Mouse (Mus musculus): ENCODE results near the gene Prkcb. TPM values are rescaled to one million over a fixed set of nuclear protein-coding genes. Genes with fewer than 3 reads are reported as not detected.

Prkcb gene
- polyA plus RNA-seq, 1 experiment from 2014 or later, result 3.2 TPM

- H3K27ac ChIP-seq (replicated peaks), result no peak overlapping the region
- no peaks in the 10 kb centered on the region for H3K36me3 ChIP-seq (replicated peaks)
- H3K4me3 ChIP-seq, result no peak overlapping the region
- no peaks in the 10 kb centered on the region for H3K27me3 ChIP-seq (replicated peaks; ENCODE audit: low read depth, poor library complexity, severe bottlenecking)
- peaks cover 6% of the 10 kb centered on the region; the same call in 1 of the 2 replicates for H3K9me3 ChIP-seq
- H3K4me1 ChIP-seq, result 0 out of 2 replicates have a peak, but pooled peaks cover 2% of the 10 kb centered on the region
- 56% methylated on average over 18 of the region's 18 CpGs for WGBS
- peak; percentile 83 for DNase-seq (ENCODE audit: low spot score)
Measured at GRCm38 (mm10) chr7:122470370-122471280, 182.1 kb downstream of the Prkcb start.

GRCm38 (mm10) chr7:122472223-122472622 lies 183.7 kb downstream of the Prkcb start:
- H3K9me3 ChIP-seq, result peaks cover 6% of the 10 kb centered on the region; the same call in 1 of the 2 replicates
- DNase-seq (ENCODE audit: low spot score), result no peak
- no peaks in the 10 kb centered on the region for H3K36me3 ChIP-seq (replicated peaks)
- H3K27me3 ChIP-seq (replicated peaks; ENCODE audit: low read depth, poor library complexity, severe bottlenecking), result 0 out of 2 replicates have a peak, but pooled peaks cover 6% of the 10 kb centered on the region
- WGBS, result 80% methylated on average over 5 of the region's 5 CpGs
- no peak overlapping the region for H3K27ac ChIP-seq (replicated peaks)
- no peak overlapping the region for H3K4me3 ChIP-seq
- H3K4me1 ChIP-seq, result no peaks in the 10 kb centered on the region

GRCm38 (mm10) chr7:122475038-122475437 lies 186.5 kb downstream of the Prkcb start:
- Histone ChIP-seq H3K9me3 (peaks cover 6% of the 10 kb centered on the region; the same call in 1 of the 2 replicates), H3K27ac (replicated peaks) (no peak overlapping the region), H3K4me1 (peaks cover 8% of the 10 kb centered on the region), H3K4me3 (no peak overlapping the region), H3K36me3 (replicated peaks) (no peaks in the 10 kb centered on the region), H3K27me3 (replicated peaks; ENCODE audit: low read depth, poor library complexity, severe bottlenecking) (peaks cover 16% of the 10 kb centered on the region; the same call in 1 of the 2 replicates)
- no peak for DNase-seq (ENCODE audit: low spot score)

- H3K27ac ChIP-seq (replicated peaks), result no peak overlapping the region
- no peak overlapping the region for H3K4me3 ChIP-seq
- no peaks in the 10 kb centered on the region for H3K36me3 ChIP-seq (replicated peaks)
- peaks cover 6% of the 10 kb centered on the region; the same call in 1 of the 2 replicates for H3K9me3 ChIP-seq
- H3K4me1 ChIP-seq, result peaks cover 8% of the 10 kb centered on the region
- DNase-seq (ENCODE audit: low spot score), result no peak
- 81% methylated on average over 6 of the region's 6 CpGs for WGBS
- peaks cover 16% of the 10 kb centered on the region; the same call in 1 of the 2 replicates for H3K27me3 ChIP-seq (replicated peaks; ENCODE audit: low read depth, poor library complexity, severe bottlenecking)
Measured at GRCm38 (mm10) chr7:122476697-122477096, 188.1 kb downstream of the Prkcb start.

- H3K9me3 ChIP-seq, result peaks cover 6% of the 10 kb centered on the region; the same call in 1 of the 2 replicates
- peaks cover 8% of the 10 kb centered on the region for H3K4me1 ChIP-seq
- WGBS, result 65% methylated on average over 7 of the region's 7 CpGs
- no peak overlapping the region for H3K27ac ChIP-seq (replicated peaks)
- H3K4me3 ChIP-seq, result no peak overlapping the region
- peaks cover 16% of the 10 kb centered on the region; the same call in 1 of the 2 replicates for H3K27me3 ChIP-seq (replicated peaks; ENCODE audit: low read depth, poor library complexity, severe bottlenecking)
- no peak for DNase-seq (ENCODE audit: low spot score)
- H3K36me3 ChIP-seq (replicated peaks), result no peaks in the 10 kb centered on the region
Measured at GRCm38 (mm10) chr7:122477118-122477517, 188.6 kb downstream of the Prkcb start.

- H3K9me3 ChIP-seq, result peaks cover 6% of the 10 kb centered on the region; the same call in 1 of the 2 replicates
- no peak overlapping the region for H3K27ac ChIP-seq (replicated peaks)
- DNase-seq (ENCODE audit: low spot score), result peak; percentile 13
- H3K4me1 ChIP-seq, result peaks cover 8% of the 10 kb centered on the region
- peaks cover 16% of the 10 kb centered on the region; the same call in 1 of the 2 replicates for H3K27me3 ChIP-seq (replicated peaks; ENCODE audit: low read depth, poor library complexity, severe bottlenecking)
- WGBS, result 17% methylated on average over 21 of the region's 21 CpGs
- H3K4me3 ChIP-seq, result no peak overlapping the region
- H3K36me3 ChIP-seq (replicated peaks), result no peaks in the 10 kb centered on the region
Measured at GRCm38 (mm10) chr7:122477566-122478564, 189.3 kb downstream of the Prkcb start.

GRCm38 (mm10) chr7:122483949-122484348 lies 195.4 kb downstream of the Prkcb start:
- no peak overlapping the region for H3K27ac ChIP-seq (replicated peaks)
- WGBS, result 81% methylated on average over 8 of the region's 8 CpGs
- H3K36me3 ChIP-seq (replicated peaks), result no peaks in the 10 kb centered on the region
- no peak for DNase-seq (ENCODE audit: low spot score)
- H3K4me1 ChIP-seq, result peaks cover under 1% of the 10 kb centered on the region; the same call in 1 of the 2 replicates
- no peaks in the 10 kb centered on the region for H3K9me3 ChIP-seq
- no peaks in the 10 kb centered on the region; the same call in 1 of the 2 replicates for H3K27me3 ChIP-seq (replicated peaks; ENCODE audit: low read depth, poor library complexity, severe bottlenecking)
- H3K4me3 ChIP-seq, result no peak overlapping the region

GRCm38 (mm10) chr7:122487929-122488571 lies 199.5 kb downstream of the Prkcb start:
- no peak overlapping the region for H3K27ac ChIP-seq (replicated peaks)
- WGBS, result 72% methylated on average over 11 of the region's 11 CpGs
- no peak for DNase-seq (ENCODE audit: low spot score)

GRCm38 (mm10) chr7:122492041-122492440 lies 203.5 kb downstream of the Prkcb start:
- 88% methylated on average over 8 of the region's 8 CpGs for WGBS
- H3K27me3 ChIP-seq (replicated peaks; ENCODE audit: low read depth, poor library complexity, severe bottlenecking), result no peaks in the 10 kb centered on the region
- no peaks in the 10 kb centered on the region for H3K9me3 ChIP-seq
- H3K36me3 ChIP-seq (replicated peaks), result no peaks in the 10 kb centered on the region
- peaks cover 4% of the 10 kb centered on the region; the same call in 1 of the 2 replicates for H3K4me1 ChIP-seq
- no peak overlapping the region for H3K27ac ChIP-seq (replicated peaks)
- DNase-seq (ENCODE audit: low spot score), result no peak
- no peak overlapping the region for H3K4me3 ChIP-seq

More at GRCm38 (mm10) chr7:122487929-122488571, 199.5 kb downstream of the Prkcb start:
- Histone ChIP-seq H3K36me3 (replicated peaks) (no peaks in the 10 kb centered on the region), H3K4me3 (no peak overlapping the region), H3K4me1 (peaks cover 4% of the 10 kb centered on the region; the same call in 1 of the 2 replicates), H3K27me3 (replicated peaks; ENCODE audit: low read depth, poor library complexity, severe bottlenecking) (no peaks in the 10 kb centered on the region), H3K9me3 (no peaks in the 10 kb centered on the region)

GRCm38 (mm10) chr7:122492936-122493335 lies 204.4 kb downstream of the Prkcb start:
- no peak overlapping the region for H3K4me3 ChIP-seq
- DNase-seq (ENCODE audit: low spot score), result no peak
- WGBS, result 86% methylated on average over 9 of the region's 9 CpGs
- H3K27ac ChIP-seq (replicated peaks), result no peak overlapping the region
- peaks cover 4% of the 10 kb centered on the region; the same call in 1 of the 2 replicates for H3K4me1 ChIP-seq
- no peaks in the 10 kb centered on the region for H3K36me3 ChIP-seq (replicated peaks)
- no peaks in the 10 kb centered on the region for H3K9me3 ChIP-seq
- no peaks in the 10 kb centered on the region for H3K27me3 ChIP-seq (replicated peaks; ENCODE audit: low read depth, poor library complexity, severe bottlenecking)

GRCm38 (mm10) chr7:122494088-122494487 lies 205.5 kb downstream of the Prkcb start:
- H3K4me3 ChIP-seq, result no peak overlapping the region
- no peaks in the 10 kb centered on the region for H3K27me3 ChIP-seq (replicated peaks; ENCODE audit: low read depth, poor library complexity, severe bottlenecking)
- H3K27ac ChIP-seq (replicated peaks), result no peak overlapping the region
- 28% methylated on average over 3 of the region's 3 CpGs for WGBS
- H3K36me3 ChIP-seq (replicated peaks), result no peaks in the 10 kb centered on the region
- no peaks in the 10 kb centered on the region for H3K9me3 ChIP-seq
- H3K4me1 ChIP-seq, result peaks cover 2% of the 10 kb centered on the region; the same call in 1 of the 2 replicates
- peak; percentile 48 for DNase-seq (ENCODE audit: low spot score)
